Mouse (Mus musculus) left cerebral cortex, postnatal 10 days (tissue): ENCODE measurements around the gene Bpifb9a. TPM values are rescaled to one million over a fixed set of nuclear protein-coding genes. Genes with fewer than 3 reads are reported as not detected.
A peak's percentile ranks its signal among the peaks of the same experiment; 100 is the strongest.
"Not testable (repeated sequence)": the region's sequence is repeated elsewhere in the genome, so short reads cannot be mapped to it uniquely, and the experiment has no call there.

Source experiments
- DNase-seq, 2 experiments: peaks; one replicate each; pipeline ENCODE4 v3.0.0; 2021 to 2022; ENCODE audit warnings: low spot score in 2 of 2, mixed read lengths in 1 of 2; ENCODE audit errors: extremely low spot score in 1 of 2
- intact Hi-C: fragments of 180-260 bp; cut with DNase I; formaldehyde crosslinking; loops from one replicate; pipeline ENCODE4 v1.15.1; 2025
- total RNA-seq, 2 experiments: library from RNA; stranded (reverse); gene quantifications; 2 replicates each; pipeline ENCODE4 v1.2.3; 2021

Gene Bpifb9a
- not detected for total RNA-seq

- intact Hi-C loops, result not testable (repeated sequence)
Measured at GRCm38 (mm10) chr2:154257554-154257953, at the start of gene Bpifb9a. Gene Bpifb9a (plus strand): TSS chr2:154257854.

DNA sequence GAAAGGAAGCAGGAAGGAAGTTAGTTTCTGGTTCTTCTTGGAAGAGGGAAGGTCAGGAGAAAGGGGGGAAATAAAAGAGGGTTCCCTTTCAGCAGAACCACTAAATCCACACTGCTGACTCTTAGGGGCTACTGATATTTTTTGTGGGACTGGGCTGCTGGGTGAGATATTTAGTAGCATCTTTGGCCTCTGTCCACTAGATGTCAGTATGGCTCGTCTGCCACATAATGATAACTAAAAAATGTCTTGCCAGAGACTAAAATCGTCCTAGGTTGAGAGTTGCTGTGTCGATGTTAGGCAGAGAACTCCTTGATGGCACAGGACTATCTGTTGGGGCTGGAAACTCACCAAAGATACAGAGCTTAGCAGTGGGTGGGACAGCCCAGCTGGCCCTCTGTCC is 48.5 kb upstream of the Bpifb9a start:
- intact Hi-C loops, result no loop called here
- DNase-seq, result peak in 1 of 2 experiments; percentile 26

More at GRCm38 (mm10) chr2:154257554-154257953, at the start of gene Bpifb9a:
- not testable (repeated sequence) for DNase-seq

- peak in 1 of 2 experiments; percentile 19 for DNase-seq
- intact Hi-C loops, result loop anchor here (5.0 kb wide), 1 partner anchor 161 kb away; the partner anchor contains the start of gene Cdk5rap1
Measured at GRCm38 (mm10) chr2:154211121-154211520, 46.5 kb upstream of the Bpifb9a start.

DNA sequence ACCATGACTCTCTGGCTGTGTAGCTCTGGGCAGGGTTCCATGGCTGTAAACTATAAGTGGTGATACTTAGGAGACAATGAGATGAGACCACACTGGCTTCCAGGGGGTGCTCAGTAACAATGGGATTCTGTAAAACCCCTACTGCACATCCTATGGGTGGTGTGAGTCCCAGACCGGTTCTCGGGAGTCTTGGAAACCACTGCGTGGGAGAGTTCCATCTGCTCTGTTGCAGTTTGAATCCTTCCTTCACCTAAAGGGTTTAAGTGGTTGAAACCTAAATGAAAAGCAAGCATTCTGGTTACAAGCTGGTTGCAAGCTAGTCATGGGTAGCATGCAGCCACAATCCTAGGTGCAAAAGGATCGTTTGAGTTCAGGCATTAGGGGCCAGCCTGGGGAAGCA is 45.8 kb upstream of the Bpifb9a start:
- peak; percentile 40 to 68 for DNase-seq
- intact Hi-C loops, result loop anchor here (5.0 kb wide), 1 partner anchor 160 kb away; the partner anchor contains the start of gene Cdk5rap1

- peak; percentile 35 to 74 for DNase-seq
- intact Hi-C loops, result loop anchor here (5.0 kb wide), 1 partner anchor 82 kb away; no protein-coding TSS in a partner anchor
Measured at GRCm38 (mm10) chr2:154215191-154215590, 42.5 kb upstream of the Bpifb9a start.

DNA sequence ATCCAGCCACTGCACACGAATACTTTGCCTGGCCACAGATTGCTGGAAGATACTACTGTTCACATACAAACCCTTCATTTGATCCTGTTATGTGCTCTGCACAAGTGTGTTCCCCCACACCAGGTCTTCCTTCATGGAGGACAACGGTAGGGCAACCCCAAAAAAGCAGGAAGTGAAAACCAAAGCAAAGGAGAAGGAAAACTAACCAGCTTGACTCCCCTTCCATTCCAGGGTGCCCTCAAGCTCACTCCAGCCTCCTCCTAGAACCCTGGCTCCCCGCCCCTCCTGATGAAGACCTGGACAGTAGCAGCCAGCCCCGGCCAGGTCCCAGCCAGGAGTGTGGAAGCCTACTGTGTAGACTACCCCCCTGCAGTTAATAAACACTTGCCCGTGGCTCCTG is 37.7 kb upstream of the Bpifb9a start:
- DNase-seq, result no peak
- intact Hi-C loops, result loop anchor here (5.0 kb wide), 1 partner anchor 77 kb away; no protein-coding TSS in a partner anchor

DNA sequence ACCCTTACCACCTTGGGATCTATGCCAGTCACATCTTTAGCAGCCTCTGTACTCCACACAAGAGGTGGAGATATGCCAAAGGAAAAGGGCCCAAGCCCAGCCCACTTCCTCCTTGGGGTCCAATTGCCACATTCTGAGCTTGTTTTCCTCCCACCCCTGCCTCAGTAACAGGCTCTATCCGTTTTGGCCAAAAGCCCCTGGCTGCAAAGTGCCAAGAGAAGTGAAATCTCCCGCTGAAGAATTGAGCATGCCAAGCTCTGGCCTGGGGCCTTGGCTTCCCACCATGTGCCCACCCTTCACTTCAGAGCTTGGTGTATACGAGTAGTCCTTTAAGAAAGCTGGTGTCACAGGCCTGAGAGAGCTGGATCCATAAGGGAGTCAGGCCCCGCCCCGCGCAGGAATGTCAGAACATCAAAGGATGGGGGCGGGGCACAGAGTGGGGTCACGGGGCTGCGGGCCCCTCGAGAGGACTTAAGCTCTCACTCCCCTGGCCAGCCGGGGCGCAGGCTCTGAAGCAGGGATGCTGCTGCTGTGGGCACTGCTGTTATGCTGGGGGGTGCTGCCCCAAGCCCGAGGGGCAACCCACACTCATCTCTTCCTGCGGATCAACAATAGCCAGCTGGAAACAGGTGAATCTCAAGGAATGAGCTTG is 34.3 kb upstream of the Bpifb9a start, which contains the start of gene Bpifb5:
Gene Bpifb5 (plus strand): TSS at position 478 of the 652 bp plus-strand sequence.
- DNase-seq, result peak; percentile 43 to 77
- intact Hi-C loops, result no loop called here

GRCm38 (mm10) chr2:154223917-154224273 is 33.8 kb upstream of the Bpifb9a start:
- intact Hi-C loops, result no loop called here

DNA sequence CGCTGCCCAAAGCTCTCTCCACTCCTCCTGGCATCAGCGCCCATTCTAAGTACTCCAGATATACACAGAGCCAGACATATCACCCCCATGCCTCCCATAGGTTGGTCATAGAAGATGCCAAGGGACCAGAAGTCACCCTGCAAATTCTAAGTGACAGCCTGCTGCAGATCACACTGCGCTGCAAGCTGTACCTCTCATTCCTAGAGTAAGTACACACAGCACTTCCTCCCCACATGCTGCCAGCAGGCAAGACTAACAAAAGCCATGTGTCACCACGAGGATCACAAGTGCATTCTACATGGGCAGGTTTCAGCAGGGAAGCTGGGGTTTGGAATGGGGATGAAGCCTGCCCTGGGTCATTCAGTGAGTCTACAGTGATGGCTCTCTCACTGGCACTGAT is 30.7 kb upstream of the Bpifb9a start:
- DNase-seq, result no peak
- intact Hi-C loops, result no loop called here

More at GRCm38 (mm10) chr2:154223917-154224273, 33.8 kb upstream of the Bpifb9a start:
- no peak for DNase-seq

- DNase-seq, result no peak
- intact Hi-C loops, result no loop called here
Measured at GRCm38 (mm10) chr2:154227830-154228229, 29.8 kb upstream of the Bpifb9a start.

- DNase-seq, result no peak
Measured at GRCm38 (mm10) chr2:154233426-154233825, 24.2 kb upstream of the Bpifb9a start.

DNA sequence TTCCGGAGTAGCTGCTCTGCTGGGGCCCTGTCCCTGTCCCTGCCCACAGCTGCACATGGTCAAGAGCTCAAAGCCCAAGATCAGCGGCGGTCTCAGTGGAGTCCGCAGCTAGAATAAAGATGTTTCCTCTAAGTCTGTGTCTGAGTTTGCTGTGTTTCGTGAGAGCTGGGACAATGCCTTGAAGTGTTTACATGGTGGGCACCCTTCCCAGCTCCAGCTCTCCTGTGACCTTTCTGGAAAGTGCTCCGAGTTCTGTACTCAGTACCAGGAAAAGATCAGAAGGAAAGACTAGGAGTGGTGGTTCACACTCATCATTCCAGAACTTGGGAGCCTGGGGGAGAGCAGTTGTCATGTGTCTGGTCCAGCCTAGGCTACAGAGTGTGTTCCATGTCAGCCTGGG is 16.9 kb upstream of the Bpifb9a start:
- intact Hi-C loops, result no loop called here
- no peak for DNase-seq

More at GRCm38 (mm10) chr2:154233426-154233825, 24.2 kb upstream of the Bpifb9a start:
- intact Hi-C loops, result no loop called here

DNA sequence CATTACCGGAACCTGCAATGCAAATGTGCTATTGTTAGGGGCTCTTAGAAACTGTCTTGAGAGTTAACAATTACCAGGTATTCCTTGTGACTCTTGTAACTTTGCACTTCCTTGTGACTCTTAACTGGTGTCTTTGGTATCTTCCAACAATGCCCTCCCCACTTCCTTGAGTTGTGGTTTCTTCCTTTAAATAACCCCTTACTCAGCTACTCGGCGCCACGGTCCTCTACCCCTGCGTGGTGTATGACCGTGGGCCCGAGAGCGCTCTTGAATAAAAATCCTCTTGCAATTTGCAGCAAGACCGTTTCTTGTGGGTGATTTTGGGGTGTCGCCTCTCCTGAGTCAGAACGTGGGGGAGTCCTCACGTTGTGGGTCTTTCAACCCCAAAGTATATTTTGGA is 14.9 kb upstream of the Bpifb9a start:
- intact Hi-C loops, DNase-seq: not testable (repeated sequence)

- intact Hi-C loops, result no loop called here
Measured at GRCm38 (mm10) chr2:154243356-154244036, 14.2 kb upstream of the Bpifb9a start.

DNA sequence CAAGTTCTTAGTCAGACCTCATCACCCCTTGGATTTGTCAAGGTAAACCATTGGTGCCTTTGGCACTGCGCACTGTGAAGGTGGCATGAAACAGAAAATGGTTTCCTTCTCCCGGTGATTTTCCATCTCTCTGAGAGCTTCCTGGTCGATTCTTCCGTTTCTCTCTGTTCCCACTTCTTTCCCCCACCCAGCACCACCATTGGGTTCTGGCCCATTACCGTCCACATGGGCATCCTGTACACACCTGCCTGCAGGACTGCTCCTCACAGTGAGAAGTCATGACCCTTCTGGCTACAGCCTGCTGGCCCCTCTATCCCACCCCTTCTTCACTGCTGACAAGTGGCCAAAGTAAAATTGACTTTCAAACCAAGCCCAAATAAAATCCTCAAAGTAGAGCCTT is 12.3 kb upstream of the Bpifb9a start:
- intact Hi-C loops, result no loop called here
- no peak for DNase-seq

More at GRCm38 (mm10) chr2:154243356-154244036, 14.2 kb upstream of the Bpifb9a start:
- DNase-seq, result peak; percentile 47 to 57

DNA sequence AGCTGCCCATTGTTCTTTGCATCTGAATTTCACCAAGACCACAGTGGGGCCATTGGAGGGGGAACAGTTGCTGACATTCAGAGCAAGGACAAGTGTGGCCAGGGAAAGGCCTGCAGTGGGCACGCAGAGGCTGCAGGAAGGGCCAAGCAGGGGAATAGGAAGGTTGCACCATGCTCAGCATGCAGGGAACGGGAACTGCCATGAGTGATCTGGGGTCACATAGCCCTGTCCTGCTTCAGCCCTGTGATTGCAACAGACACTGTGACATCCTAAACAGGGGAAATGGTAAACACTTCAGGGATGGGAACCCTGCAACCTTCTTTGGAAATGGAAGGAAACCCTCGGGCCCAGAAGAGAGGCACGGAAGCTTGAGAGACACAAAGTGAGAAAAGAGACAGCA is 2.4 kb upstream of the Bpifb9a start:
- intact Hi-C loops, DNase-seq: not testable (repeated sequence)

DNA sequence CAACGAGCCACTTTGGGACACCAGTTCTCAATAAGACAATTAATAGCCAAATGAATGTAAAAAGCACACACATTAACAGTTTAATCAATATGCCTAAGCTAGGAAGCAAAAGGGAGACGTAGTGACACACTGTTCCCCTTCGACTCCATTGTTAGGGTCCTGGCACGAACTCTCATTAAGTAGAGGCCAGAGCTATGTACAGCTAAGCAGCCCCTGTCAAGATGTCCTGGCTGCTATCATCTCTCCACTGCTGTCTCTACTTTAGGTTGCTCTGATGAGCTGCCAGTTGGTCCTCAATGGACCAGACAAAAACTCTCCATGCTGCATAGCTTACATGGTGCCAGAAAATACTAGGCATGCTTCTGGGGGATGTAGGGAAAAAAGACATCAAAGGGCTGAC is 1.9 kb upstream of the Bpifb9a start:
- intact Hi-C loops, result no loop called here
- DNase-seq, result no peak

DNA sequence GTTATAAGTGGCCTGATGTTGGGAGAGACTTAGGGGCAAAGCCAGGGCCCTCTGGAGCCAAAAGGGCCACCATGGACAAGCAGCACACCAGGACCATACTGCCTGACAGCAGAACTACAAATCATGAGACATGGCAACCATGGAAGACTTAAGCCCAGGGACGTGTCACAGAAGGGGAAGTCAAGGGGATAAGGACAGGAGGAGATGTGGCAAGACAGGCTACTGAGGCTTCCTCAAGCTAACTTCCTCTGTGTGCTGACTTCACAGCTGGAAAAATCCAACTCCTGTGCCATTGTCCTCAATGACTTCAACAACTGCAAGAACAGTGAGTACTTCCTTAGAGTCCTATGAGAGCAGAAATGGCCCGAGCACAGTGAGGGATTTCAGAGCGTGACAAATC is 6.7 kb downstream of the Bpifb9a start:
- DNase-seq, intact Hi-C loops: not testable (repeated sequence)

GRCm38 (mm10) chr2:154291866-154292265 is 34.2 kb downstream of the Bpifb9a start:
- DNase-seq, intact Hi-C loops: not testable (repeated sequence)

- DNase-seq, result no peak
- intact Hi-C loops, result no loop called here
Measured at GRCm38 (mm10) chr2:154292833-154293232, 35.2 kb downstream of the Bpifb9a start.
